Mouse (Mus musculus) spleen, adult 2 months (tissue): ENCODE measurements at regions not wholly inside any gene's neighbourhood (a gene's known extent, or its start where the extent isn't known, plus 50 kb on each side); places are given as distances from the start of the nearest gene placed in this dataset.

Source experiments
- CTCF ChIP-seq: fragments of 200-500 bp; IDR thresholded peaks from 2 replicates; pipeline ENCODE4 v1.5.1; 2011; ENCODE audit warnings: mild to moderate bottlenecking, inconsistent platforms; ENCODE audit not compliant: insufficient read depth, insufficient read length, insufficient replicate concordance; ENCODE audit errors: extremely low read depth
- POLR2A ChIP-seq: fragments of 200-500 bp; IDR thresholded peaks from 2 replicates; pipeline ENCODE4 v1.6.1; 2011; ENCODE audit warnings: low read depth, low read length, inconsistent platforms

DNA sequence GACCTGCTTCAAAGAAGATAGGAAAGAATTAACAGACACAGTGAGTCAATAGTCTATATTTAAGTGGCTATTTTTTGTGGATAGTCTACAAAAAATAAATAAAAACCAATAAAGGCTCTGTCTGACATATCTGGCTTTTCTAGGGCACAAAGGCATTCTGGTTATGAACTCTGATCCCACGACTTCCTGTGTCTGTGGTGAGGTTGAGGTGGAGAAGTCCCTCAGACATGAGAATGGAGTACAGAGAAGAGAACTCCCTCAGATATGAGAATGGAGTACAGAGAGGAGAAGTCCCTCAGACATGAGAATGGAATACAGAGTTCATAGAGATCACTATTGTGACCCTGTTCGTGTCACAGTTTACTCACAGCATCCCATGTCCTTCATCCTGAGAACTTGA, 243.7 kb downstream of the Mtx2 start:
- TF ChIP-seq CTCF = no peak
- no peak for TF ChIP-seq POLR2A
